Mouse (Mus musculus) T-cell, adult 66 days (primary cell): ENCODE results near the gene Gk2. TPM values are rescaled to one million over a fixed set of nuclear protein-coding genes. Genes with fewer than 3 reads are reported as not detected.

Experiments
- total RNA-seq, 2 experiments: library from RNA; stranded (reverse); gene quantifications; 3 replicates in 1 of 2; 4 replicates in 1 of 2; pipeline ENCODE4 v1.2.4; 2023

Gene Gk2
- not detected for total RNA-seq

GRCm38 (mm10) chr5:97456816-97457215, at the start of gene Gk2:
Gk2 (minus strand) TSS chr5:97457021.

Other genes starting within 250 kb of the Gk2 start
- gene Naa11, start 64.6 kb downstream of the Gk2 start, total RNA-seq: not detected